Mouse (Mus musculus): ENCODE data around the gene Mcpt9. TPM values are rescaled to one million over a fixed set of nuclear protein-coding genes. Genes with fewer than 3 reads are reported as not detected.
A peak's percentile ranks its signal among the peaks of the same experiment; 100 is the strongest.
"Not testable (repeated sequence)": the region's sequence is repeated elsewhere in the genome, so short reads cannot be mapped to it uniquely, and the experiment has no call there.

Gene Mcpt9
- not detected in 2 replicates for polyA plus RNA-seq (2011; ENCODE audit: insufficient read length, low read depth, missing spikeins)

DNA sequence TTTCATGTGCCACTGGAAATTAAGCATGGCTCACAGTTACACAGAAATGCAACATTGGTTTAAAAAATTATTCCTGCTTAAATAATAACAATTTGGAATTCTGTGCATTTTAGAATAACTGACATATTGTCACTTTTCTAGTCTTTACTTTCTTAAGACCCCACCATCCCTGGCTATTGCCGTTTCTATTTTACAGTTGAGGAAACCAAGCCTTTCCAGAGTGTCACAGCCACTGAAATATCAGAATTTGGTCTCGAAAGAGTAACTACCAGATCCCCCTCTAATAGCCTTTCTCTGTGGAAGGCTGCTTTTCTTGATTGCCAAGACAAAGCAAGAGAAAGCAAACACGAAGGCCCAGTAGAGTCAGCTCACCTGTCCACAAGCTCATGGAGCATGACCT lies at the start of gene Mcpt9:
Gene Mcpt9, minus strand, starts transcription at position 101 of the 400 bp plus-strand sequence.
- H3K4me3 ChIP-seq (ENCODE audit: insufficient read depth, low read length); H3K4me1 ChIP-seq (ENCODE audit: control insufficient read depth, insufficient read depth, low read length): not testable (repeated sequence)
- H3K27ac ChIP-seq (ENCODE audit: insufficient read depth, low read length) = peak within 1 kb of the TSS; percentile 52; the same call in 1 of the 2 replicates

DNA sequence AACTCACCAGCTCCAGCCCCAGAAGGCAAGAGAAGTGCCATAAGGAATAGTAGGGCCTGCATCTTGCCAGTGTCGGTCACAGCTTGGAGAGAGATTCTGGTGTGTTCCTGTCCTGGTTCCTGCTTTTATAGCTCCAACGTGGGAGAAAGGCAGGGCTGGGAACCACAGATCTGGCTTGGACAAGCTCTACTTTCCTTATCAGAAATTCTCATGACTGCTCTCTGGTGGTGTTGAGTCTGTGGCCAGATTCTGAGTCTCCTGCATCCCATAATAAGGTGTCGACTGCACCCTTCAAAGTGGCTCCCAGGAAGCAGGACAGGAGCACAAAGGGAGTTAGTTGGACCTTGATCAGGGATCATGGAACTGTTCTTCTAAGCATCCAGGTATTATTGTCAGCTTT lies 31.9 kb upstream of the Mcpt9 start, which contains the start of gene Mcpt4:
Gene Mcpt4, minus strand, starts transcription at position 101 of the 400 bp plus-strand sequence.
- not testable (repeated sequence) for H3K4me1 ChIP-seq (ENCODE audit: control insufficient read depth, insufficient read depth, low read length); H3K27ac ChIP-seq (ENCODE audit: insufficient read depth, low read length); H3K4me3 ChIP-seq (ENCODE audit: insufficient read depth, low read length)

DNA sequence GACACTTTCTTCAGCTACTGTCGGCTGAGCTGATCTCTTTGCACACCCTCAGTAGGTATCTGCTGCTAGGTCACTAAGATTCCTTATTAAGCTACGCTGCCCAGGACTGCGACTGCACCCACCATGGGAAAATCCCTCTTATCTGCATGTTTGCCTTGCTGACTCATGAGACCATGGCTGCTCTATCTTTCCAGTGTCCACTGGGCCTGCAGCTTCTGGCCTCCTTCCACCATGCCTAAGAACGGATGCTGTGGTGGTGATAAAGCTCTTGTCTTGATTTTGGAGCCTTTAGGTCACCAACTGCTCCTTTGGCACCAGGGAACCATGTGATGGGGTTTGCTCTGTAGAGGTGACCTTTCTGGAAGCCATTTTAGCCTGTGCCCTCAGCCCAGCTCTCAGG lies 27.4 kb upstream of the Mcpt9 start:
- TF ChIP-seq CTCF (IDR thresholded peaks at IDR 0.05; ENCODE audit: borderline replicate concordance, insufficient read depth, low read length) (no peak), POLR2A (IDR thresholded peaks at IDR 0.05; ENCODE audit: low read depth, low read length) (no peak)
- H3K4me1 ChIP-seq (ENCODE audit: control insufficient read depth, insufficient read depth, low read length) = no peaks in the 10 kb centered on the region

DNA sequence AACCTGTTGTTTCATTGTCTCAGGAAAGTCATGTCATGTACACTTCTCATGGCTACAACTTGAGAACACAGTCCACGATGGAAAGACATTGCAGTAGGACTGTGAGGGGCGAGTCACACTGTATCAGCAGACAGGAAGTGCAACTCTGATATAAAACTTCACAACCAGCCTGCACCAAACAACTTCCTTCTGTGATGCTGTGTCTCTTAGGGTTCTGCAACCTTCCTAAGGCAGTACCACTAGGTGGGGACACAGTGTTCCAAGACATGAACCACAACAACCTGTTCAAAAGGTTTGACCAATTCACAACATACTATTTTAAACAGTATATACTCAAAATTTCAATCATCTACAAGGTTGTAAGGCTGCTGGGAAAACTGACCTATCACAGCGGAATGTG lies 25.1 kb upstream of the Mcpt9 start:
- TF ChIP-seq POLR2A (IDR thresholded peaks at IDR 0.05; ENCODE audit: low read depth, low read length) = no peak
- no peak overlapping the region for H3K4me3 ChIP-seq (ENCODE audit: insufficient read depth, low read length)
- H3K4me1 ChIP-seq (ENCODE audit: control insufficient read depth, insufficient read depth, low read length) = no peaks in the 10 kb centered on the region
- H3K27ac ChIP-seq (ENCODE audit: insufficient read depth, low read length) = no peak overlapping the region

More for the DNA sequence above, 27.4 kb upstream of the Mcpt9 start:
- no peak overlapping the region for H3K27ac ChIP-seq (ENCODE audit: insufficient read depth, low read length)
- no peak overlapping the region for H3K4me3 ChIP-seq (ENCODE audit: insufficient read depth, low read length)

DNA sequence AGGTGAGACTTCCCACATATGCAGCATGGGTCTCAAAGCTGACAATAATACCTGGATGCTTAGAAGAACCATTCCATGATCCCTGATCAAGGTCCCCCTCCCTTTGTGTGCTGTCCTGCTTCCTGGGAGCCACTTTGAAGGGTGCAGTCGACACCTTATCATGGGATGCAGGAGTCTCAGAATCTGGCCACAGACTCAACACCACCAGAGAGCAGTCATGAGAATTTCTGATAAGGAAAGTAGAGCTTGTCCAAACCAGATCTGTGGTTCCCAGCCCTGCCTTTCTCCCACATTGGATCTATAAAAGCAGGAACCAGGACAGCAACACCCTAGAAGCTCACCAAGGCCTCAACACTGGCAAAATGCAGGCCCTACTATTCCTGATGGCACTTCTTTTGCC lies 11.5 kb upstream of the Mcpt9 start, which contains the start of gene Mcpt2:
Gene Mcpt2, plus strand, starts transcription at position 250 of the 400 bp plus-strand sequence.
- H3K27ac ChIP-seq (ENCODE audit: insufficient read depth, low read length); H3K4me1 ChIP-seq (ENCODE audit: control insufficient read depth, insufficient read depth, low read length); H3K4me3 ChIP-seq (ENCODE audit: insufficient read depth, low read length): not testable (repeated sequence)

DNA sequence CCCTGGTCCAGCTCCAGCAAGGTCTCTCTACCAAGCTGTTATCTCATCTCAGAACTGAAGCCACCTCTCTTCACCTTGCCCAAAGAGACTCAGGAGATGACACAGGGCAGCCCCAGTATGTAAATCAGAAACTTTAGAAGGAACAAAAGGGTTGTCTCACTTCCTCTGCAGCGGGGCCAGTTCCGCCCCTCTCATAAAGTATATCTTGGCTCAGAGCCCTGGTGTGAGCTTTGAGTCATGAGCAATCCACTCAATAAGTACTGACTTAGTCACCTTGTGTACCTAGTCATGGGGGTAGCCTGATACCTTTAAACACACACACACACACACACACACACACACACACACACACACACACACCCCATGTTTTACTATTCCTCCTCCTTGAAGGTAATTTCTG lies 4.1 kb upstream of the Mcpt9 start:
- TF ChIP-seq POLR2A (IDR thresholded peaks at IDR 0.05; ENCODE audit: low read depth, low read length) (no peak), CTCF (IDR thresholded peaks at IDR 0.05; ENCODE audit: borderline replicate concordance, insufficient read depth, low read length) (no peak)
- no peaks in the 10 kb centered on the region for H3K4me1 ChIP-seq (ENCODE audit: control insufficient read depth, insufficient read depth, low read length)
- H3K4me3 ChIP-seq (ENCODE audit: insufficient read depth, low read length) = no peak overlapping the region
- 0 out of 2 replicates have a peak overlapping the region, but pooled peaks have one; percentile 14 for H3K27ac ChIP-seq (ENCODE audit: insufficient read depth, low read length)

DNA sequence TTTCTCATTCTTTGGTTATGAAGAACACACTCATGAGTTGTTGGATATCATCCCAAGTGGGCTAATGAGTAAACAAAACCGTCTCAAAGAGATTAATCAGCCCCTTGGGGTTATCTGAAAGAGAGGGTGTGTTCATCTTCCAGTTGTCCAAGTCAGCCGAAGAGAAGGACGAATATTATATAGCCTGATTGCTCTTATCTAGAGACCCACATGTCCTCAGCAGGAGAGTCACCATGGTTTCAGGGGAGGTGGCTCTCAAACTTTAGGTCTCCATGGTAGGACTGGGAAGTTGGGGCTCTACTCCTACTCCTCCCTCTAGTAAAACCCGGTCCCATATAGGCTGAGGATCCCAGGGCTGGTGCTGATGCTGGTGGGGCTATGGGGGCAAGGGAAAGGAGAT lies 9.0 kb downstream of the Mcpt9 start:
- not testable (repeated sequence) for H3K4me3 ChIP-seq (ENCODE audit: insufficient read depth, low read length); H3K4me1 ChIP-seq (ENCODE audit: control insufficient read depth, insufficient read depth, low read length); H3K27ac ChIP-seq (ENCODE audit: insufficient read depth, low read length)

DNA sequence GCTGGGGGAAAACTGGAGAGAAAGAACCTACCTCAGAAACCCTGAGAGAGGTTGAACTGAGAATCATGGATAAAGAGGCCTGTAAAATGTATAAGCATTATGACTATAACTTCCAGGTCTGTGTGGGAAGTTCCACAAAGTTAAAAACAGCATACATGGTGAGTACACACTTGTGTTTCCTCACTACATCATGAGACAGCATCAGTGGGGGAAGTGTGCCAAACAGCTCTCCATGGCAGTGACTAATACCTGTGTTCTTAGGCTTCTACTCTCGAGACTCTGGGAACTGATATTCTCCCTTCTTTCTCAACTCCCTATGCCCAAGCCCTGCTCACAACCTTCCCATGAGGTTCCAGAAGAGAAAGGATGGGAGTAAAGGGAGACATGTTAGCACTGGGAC lies 10.8 kb downstream of the Mcpt9 start:
- Histone ChIP-seq H3K4me3 (ENCODE audit: insufficient read depth, low read length) (no peak overlapping the region), H3K4me1 (ENCODE audit: control insufficient read depth, insufficient read depth, low read length) (no peaks in the 10 kb centered on the region), H3K27ac (ENCODE audit: insufficient read depth, low read length) (no peak overlapping the region)
- TF ChIP-seq POLR2A (IDR thresholded peaks at IDR 0.05; ENCODE audit: low read depth, low read length) (no peak), CTCF (IDR thresholded peaks at IDR 0.05; ENCODE audit: borderline replicate concordance, insufficient read depth, low read length) (no peak)

DNA sequence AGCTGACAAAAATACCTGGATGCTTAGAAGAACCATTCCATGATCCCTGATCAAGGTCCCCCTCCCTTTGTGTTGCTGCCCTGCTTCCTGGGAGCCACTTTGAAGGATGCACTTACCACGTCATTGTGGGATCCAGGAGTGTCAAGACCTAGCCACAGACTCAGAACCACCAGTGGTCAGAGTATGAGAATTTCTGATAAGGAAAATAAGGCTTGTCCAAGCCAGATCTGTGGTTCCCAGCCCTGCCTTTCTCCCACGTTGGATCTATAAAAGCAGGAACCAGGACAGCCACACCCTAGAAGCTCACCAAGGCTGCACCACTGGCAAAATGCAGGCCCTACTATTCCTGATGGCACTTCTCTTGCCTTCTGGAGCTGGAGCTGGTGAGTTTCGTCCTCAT lies 12.6 kb downstream of the Mcpt9 start, which contains the start of gene Mcpt1:
Gene Mcpt1, plus strand, starts transcription at position 301 of the 400 bp plus-strand sequence.
- not testable (repeated sequence) for H3K4me3 ChIP-seq (ENCODE audit: insufficient read depth, low read length); H3K27ac ChIP-seq (ENCODE audit: insufficient read depth, low read length); H3K4me1 ChIP-seq (ENCODE audit: control insufficient read depth, insufficient read depth, low read length)

DNA sequence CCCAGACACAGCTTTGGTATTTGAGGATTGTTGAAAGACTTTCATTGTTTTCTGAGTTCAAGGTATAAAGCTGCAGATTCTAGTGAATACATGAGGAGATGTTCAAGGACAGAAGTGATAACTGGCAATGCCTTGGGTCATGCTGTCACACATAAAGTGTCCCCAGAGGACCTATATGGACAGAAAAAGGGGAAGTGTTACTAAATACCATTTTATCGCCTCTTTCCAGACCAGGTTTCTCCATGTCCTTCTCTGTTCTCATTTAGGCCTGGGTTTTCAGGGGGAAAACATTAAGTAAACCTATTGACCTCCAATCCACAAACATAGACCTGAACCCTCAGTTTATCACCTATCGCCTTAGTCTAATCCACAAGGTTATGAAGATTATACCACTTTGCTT lies 16.4 kb downstream of the Mcpt9 start:
- H3K4me1 ChIP-seq (ENCODE audit: control insufficient read depth, insufficient read depth, low read length) = no peaks in the 10 kb centered on the region; the same call in 1 of the 2 replicates
- TF ChIP-seq CTCF (IDR thresholded peaks at IDR 0.05; ENCODE audit: borderline replicate concordance, insufficient read depth, low read length) (no peak), POLR2A (IDR thresholded peaks at IDR 0.05; ENCODE audit: low read depth, low read length) (no peak)
- no peak overlapping the region for H3K27ac ChIP-seq (ENCODE audit: insufficient read depth, low read length)
- H3K4me3 ChIP-seq (ENCODE audit: insufficient read depth, low read length) = no peak overlapping the region

DNA sequence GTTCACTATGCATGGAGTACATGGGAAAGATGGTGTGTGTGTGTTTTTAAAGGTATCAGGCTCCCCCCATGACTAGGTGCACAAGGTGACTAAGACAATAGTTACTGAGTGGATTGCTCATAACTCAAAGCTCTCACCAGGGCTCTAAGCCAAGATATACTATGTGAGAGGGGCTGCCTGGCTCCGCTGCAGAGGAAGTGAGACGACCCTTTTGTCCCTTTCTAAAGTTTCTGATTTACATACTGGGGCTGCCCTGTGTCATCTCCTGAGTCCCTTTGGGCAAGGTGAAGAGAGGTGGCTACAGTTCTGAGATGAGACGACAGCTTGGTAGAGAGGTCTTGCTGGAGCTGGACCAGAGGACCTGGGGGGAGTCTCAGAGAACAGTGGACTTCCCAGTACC lies 17.1 kb downstream of the Mcpt9 start:
- Histone ChIP-seq H3K4me3 (ENCODE audit: insufficient read depth, low read length) (no peak overlapping the region), H3K27ac (ENCODE audit: insufficient read depth, low read length) (no peak overlapping the region), H3K4me1 (ENCODE audit: control insufficient read depth, insufficient read depth, low read length) (no peaks in the 10 kb centered on the region; the same call in 1 of the 2 replicates)
- no peak for TF ChIP-seq CTCF (IDR thresholded peaks at IDR 0.05; ENCODE audit: borderline replicate concordance, insufficient read depth, low read length)
- TF ChIP-seq POLR2A (IDR thresholded peaks at IDR 0.05; ENCODE audit: low read depth, low read length) = no peak

DNA sequence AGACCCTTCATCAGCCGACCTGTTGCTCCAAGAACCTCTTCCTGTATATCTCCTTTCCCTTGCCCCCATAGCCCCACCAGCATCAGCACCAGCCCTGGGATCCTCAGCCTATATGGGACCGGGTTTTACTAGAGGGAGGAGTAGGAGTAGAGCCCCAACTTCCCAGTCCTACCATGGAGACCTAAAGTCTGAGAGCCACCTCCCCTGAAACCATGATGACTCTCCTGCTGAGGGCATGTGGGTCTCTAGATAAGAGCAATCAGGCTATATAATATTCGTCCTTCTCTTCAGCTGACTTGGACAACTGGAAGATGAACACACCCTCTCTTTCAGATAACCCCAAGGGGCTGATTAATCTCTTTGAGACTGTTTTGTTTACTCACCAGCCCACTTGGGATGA lies 42.8 kb downstream of the Mcpt9 start:
- H3K27ac ChIP-seq (ENCODE audit: insufficient read depth, low read length); H3K4me1 ChIP-seq (ENCODE audit: control insufficient read depth, insufficient read depth, low read length); H3K4me3 ChIP-seq (ENCODE audit: insufficient read depth, low read length): not testable (repeated sequence)

Other genes with a start within 250 kb of the Mcpt9 start
- 8.7 and 18.0 TPM in 2 replicates for gene Adcy4, start 246.4 kb downstream of the Mcpt9 start, polyA plus RNA-seq (2011; ENCODE audit: insufficient read length, low read depth, missing spikeins)
- gene Ripk3, start 241.6 kb downstream of the Mcpt9 start, polyA plus RNA-seq (2011; ENCODE audit: insufficient read length, low read depth, missing spikeins) = 109 and 141 TPM in 2 replicates
- gene Nfatc4, start 207.4 kb downstream of the Mcpt9 start, polyA plus RNA-seq (2011; ENCODE audit: insufficient read length, low read depth, missing spikeins) = 88.8 and 98.2 TPM in 2 replicates
- gene Nynrin, start 176.5 kb downstream of the Mcpt9 start, polyA plus RNA-seq (2011; ENCODE audit: insufficient read length, low read depth, missing spikeins) = 31.7 and 36.6 TPM in 2 replicates
- gene Cbln3, start 146.1 kb downstream of the Mcpt9 start, polyA plus RNA-seq (2011; ENCODE audit: insufficient read length, low read depth, missing spikeins) = 0.23 and 0.35 TPM in 2 replicates
- 15.4 and 17.5 TPM in 2 replicates for gene Khnyn, start 145.5 kb downstream of the Mcpt9 start, polyA plus RNA-seq (2011; ENCODE audit: insufficient read length, low read depth, missing spikeins)
- 19.6 and 25.0 TPM in 2 replicates for gene Sdr39u1, start 130.2 kb downstream of the Mcpt9 start, polyA plus RNA-seq (2011; ENCODE audit: insufficient read length, low read depth, missing spikeins)
- not detected in 2 replicates for gene Cma1, start 85.8 kb downstream of the Mcpt9 start, polyA plus RNA-seq (2011; ENCODE audit: insufficient read length, low read depth, missing spikeins)
- gene Cma2, start 79.5 kb downstream of the Mcpt9 start, polyA plus RNA-seq (2011; ENCODE audit: insufficient read length, low read depth, missing spikeins) = 4.3 TPM in 1 of 2 replicates, not detected in the other
- gene Mcpt1, start 12.5 kb downstream of the Mcpt9 start, polyA plus RNA-seq (2011; ENCODE audit: insufficient read length, low read depth, missing spikeins) = 1.2 TPM in 1 of 2 replicates, not detected in the other
- gene Mcpt2, start 11.5 kb upstream of the Mcpt9 start, polyA plus RNA-seq (2011; ENCODE audit: insufficient read length, low read depth, missing spikeins) = not detected in 2 replicates
- not detected in 2 replicates for gene Mcpt4, start 31.8 kb upstream of the Mcpt9 start, polyA plus RNA-seq (2011; ENCODE audit: insufficient read length, low read depth, missing spikeins)
- 16.6 and 74.8 TPM in 2 replicates for gene Mcpt8, start 54.8 kb upstream of the Mcpt9 start, polyA plus RNA-seq (2011; ENCODE audit: insufficient read length, low read depth, missing spikeins)
- gene Ctsg, start 72.1 kb upstream of the Mcpt9 start, polyA plus RNA-seq (2011; ENCODE audit: insufficient read length, low read depth, missing spikeins) = not detected in 2 replicates
- gene Gzme, start 90.1 kb upstream of the Mcpt9 start, polyA plus RNA-seq (2011; ENCODE audit: insufficient read length, low read depth, missing spikeins) = 3.2 and 17.2 TPM in 2 replicates
- gene Gzmd, start 102.1 kb upstream of the Mcpt9 start, polyA plus RNA-seq (2011; ENCODE audit: insufficient read length, low read depth, missing spikeins) = 1.6 TPM in 1 of 2 replicates, not detected in the other
- not detected in 2 replicates for gene Gzmg, start 129.1 kb upstream of the Mcpt9 start, polyA plus RNA-seq (2011; ENCODE audit: insufficient read length, low read depth, missing spikeins)
- not detected in 2 replicates for gene Gzmn, start 144.1 kb upstream of the Mcpt9 start, polyA plus RNA-seq (2011; ENCODE audit: insufficient read length, low read depth, missing spikeins)
- not detected in 2 replicates for gene Gzmf, start 180.9 kb upstream of the Mcpt9 start, polyA plus RNA-seq (2011; ENCODE audit: insufficient read length, low read depth, missing spikeins)
- gene Gzmc, start 204.2 kb upstream of the Mcpt9 start, polyA plus RNA-seq (2011; ENCODE audit: insufficient read length, low read depth, missing spikeins) = not detected in 2 replicates
- not detected in 2 replicates for gene Gzmb, start 231.8 kb upstream of the Mcpt9 start, polyA plus RNA-seq (2011; ENCODE audit: insufficient read length, low read depth, missing spikeins)